Mouse (Mus musculus) stomach, embryonic 15.5 days (tissue): ENCODE measurements around the gene Rufy3. TPM values are rescaled to one million over a fixed set of nuclear protein-coding genes. Genes with fewer than 3 reads are reported as not detected.
A peak's percentile ranks its signal among the peaks of the same experiment; 100 is the strongest.

ENCODE experiments used
- ATAC-seq: fragments of 200-750 bp; cut with Nextera tagmentation; 2 replicates; pipeline ENCODE4 v1.8.0; 2017; ENCODE audit warnings: low read depth, moderate number of reproducible peaks, moderate TSS enrichment; ENCODE audit not compliant: insufficient read depth, low FRiP score
- H3K27ac ChIP-seq: fragments of 300-500 bp; sonication (generic); 2 replicates; pipeline ENCODE4 v1.5.1; 2015; ENCODE audit warnings: mild to moderate bottlenecking, inconsistent platforms
- H3K27me3 ChIP-seq: fragments of 300-500 bp; sonication (generic); replicated peaks from 2 replicates; pipeline ENCODE4 v1.6.1; 2015; ENCODE audit warnings: inconsistent platforms
- H3K36me3 ChIP-seq: fragments of 300-500 bp; sonication (generic); 2 replicates; pipeline ENCODE4 v1.6.1; 2015; ENCODE audit warnings: inconsistent platforms
- H3K4me1 ChIP-seq: fragments of 300-500 bp; sonication (generic); 2 replicates; pipeline ENCODE4 v1.6.1; 2015; ENCODE audit warnings: inconsistent platforms
- H3K4me2 ChIP-seq: fragments of 300-500 bp; sonication (generic); 2 replicates; pipeline ENCODE4 v1.6.1; 2015; ENCODE audit warnings: mild to moderate bottlenecking, inconsistent platforms
- H3K4me3 ChIP-seq: fragments of 300-500 bp; sonication (generic); replicated peaks from 2 replicates; pipeline ENCODE4 v1.5.1; 2015; ENCODE audit warnings: inconsistent platforms
- H3K9ac ChIP-seq: fragments of 300-500 bp; sonication (generic); 2 replicates; pipeline ENCODE4 v1.6.1; 2015; ENCODE audit warnings: inconsistent platforms
- H3K9me3 ChIP-seq: fragments of 300-500 bp; sonication (generic); 2 replicates; pipeline ENCODE4 v1.6.1; 2016; ENCODE audit warnings: inconsistent platforms
- WGBS: fragments of 180-500 bp; shearing (Covaris S2); methylation state at CpG from one replicate; pipeline ENCODE4 v1.1.7; 2015; 5-methylcytosine and 5-hydroxymethylcytosine counted together
- polyA plus RNA-seq: library from polyadenylated mRNA; unstranded; fragments of >200 nt; fragmentation: Nextera tagmentation; extraction: Ambion mirVana; gene quantifications from 2 replicates; pipeline ENCODE4 v1.2.1, GENCODE M21; 2015

Gene Rufy3
- polyA plus RNA-seq, 1 experiment from 2014 or later, result 16.8 TPM

DNA sequence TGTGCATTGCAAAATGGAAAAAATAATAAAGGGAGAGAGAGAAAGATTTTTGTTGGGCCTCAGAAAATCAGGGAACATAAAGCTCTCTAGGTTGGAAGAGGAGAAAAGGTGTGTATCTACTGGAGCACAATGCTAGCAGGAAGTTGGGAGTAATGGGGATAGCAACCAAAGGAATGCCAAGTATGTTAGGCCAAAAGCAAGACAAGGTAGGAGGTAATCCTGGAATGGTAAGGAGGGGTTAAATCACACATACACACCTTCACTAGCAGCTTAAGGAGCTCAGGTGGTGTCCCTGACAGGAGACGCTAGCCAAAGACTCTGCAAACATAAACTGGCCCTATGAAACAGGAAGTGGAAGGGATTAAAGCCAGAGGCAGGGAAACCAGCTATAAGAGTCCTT lies 5.8 kb upstream of the Rufy3 start:
- H3K4me2 ChIP-seq, result no peak overlapping the region
- no peaks in the 10 kb centered on the region for H3K9me3 ChIP-seq
- H3K9ac ChIP-seq, result no peak overlapping the region
- H3K36me3 ChIP-seq, result no peaks in the 10 kb centered on the region
- peaks cover 13% of the 10 kb centered on the region for H3K4me1 ChIP-seq
- no peak for ATAC-seq
- no peak overlapping the region for H3K4me3 ChIP-seq
- 3% methylated on average over 1 of the region's 1 CpGs for WGBS
- no peaks in the 10 kb centered on the region for H3K27me3 ChIP-seq
- H3K27ac ChIP-seq, result 0 out of 2 replicates have a peak overlapping the region, but pooled peaks have one; percentile 37

GRCm38 (mm10) chr5:88561080-88561814 lies 3.6 kb upstream of the Rufy3 start:
- no peaks in the 10 kb centered on the region for H3K36me3 ChIP-seq
- 0 out of 2 replicates have a peak, but pooled peaks cover 3% of the 10 kb centered on the region for H3K4me1 ChIP-seq
- WGBS, result 85% methylated on average over 9 of the region's 9 CpGs
- no peaks in the 10 kb centered on the region for H3K9me3 ChIP-seq
- no peak overlapping the region for H3K4me2 ChIP-seq
- ATAC-seq, result no peak
- H3K27me3 ChIP-seq, result no peaks in the 10 kb centered on the region
- H3K27ac ChIP-seq, result no peak overlapping the region
- H3K9ac ChIP-seq, result no peak overlapping the region
- H3K4me3 ChIP-seq, result no peak overlapping the region

DNA sequence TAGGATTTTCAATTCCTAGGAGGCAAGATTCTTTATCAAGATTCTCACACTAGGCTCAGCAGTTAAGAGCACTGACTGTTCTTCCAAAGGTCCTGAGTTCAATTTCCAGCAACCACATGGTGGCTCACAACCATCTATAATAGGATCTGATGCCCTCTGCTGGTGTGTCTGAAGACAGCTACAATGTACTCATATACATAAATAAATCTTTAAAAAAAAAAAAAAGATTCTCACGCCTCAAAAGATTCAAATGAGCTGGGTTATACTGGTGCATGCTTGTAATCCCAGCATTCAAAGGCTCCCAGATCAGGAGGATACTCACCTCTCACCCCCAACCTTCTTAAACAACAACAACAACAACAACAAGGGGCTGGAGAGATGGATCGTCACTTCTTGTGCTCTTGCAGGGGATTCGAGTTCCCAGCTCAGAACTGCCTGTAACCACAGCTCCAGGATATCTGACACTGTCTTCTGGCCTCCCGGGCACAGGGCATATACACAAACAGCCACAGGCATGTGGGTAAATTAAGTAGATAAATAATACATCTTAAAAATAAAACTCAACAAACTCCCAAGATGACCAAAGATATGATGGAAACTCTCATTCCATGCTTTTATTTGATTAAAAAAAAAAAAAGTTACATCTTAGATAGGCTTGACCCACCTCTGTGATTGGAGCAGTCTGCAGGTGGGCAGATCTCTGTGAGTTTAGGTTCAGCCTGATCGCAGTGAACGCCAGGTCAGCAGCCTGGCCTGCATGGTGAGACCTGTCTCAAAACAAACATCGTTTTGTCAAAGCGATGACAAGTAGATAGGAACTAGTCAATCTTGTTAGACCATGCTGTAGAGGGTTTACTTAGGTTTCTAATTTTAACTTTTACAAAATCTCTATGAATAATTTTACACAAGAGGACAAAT lies 1.7 kb upstream of the Rufy3 start:
- Histone ChIP-seq H3K9me3 (no peaks in the 10 kb centered on the region), H3K4me3 (no peak overlapping the region), H3K4me2 (no peak overlapping the region), H3K27me3 (no peaks in the 10 kb centered on the region), H3K4me1 (no peaks in the 10 kb centered on the region), H3K36me3 (no peaks in the 10 kb centered on the region), H3K9ac (no peak overlapping the region), H3K27ac (no peak overlapping the region)
- ATAC-seq, result no peak
- 60% methylated on average over 8 of the region's 8 CpGs for WGBS

- H3K4me3 ChIP-seq, result peak overlapping the region; percentile 86
- peak overlapping the region; percentile 90 for H3K27ac ChIP-seq
- WGBS, result under 1% methylated on average over 101 of the region's 119 CpGs
- no peaks in the 10 kb centered on the region for H3K9me3 ChIP-seq
- 0 out of 2 replicates have a peak, but pooled peaks cover 3% of the 10 kb centered on the region for H3K36me3 ChIP-seq
- peak overlapping the region; percentile 66 for H3K4me2 ChIP-seq
- peak; percentile 57 for ATAC-seq
- H3K9ac ChIP-seq, result peak overlapping the region; percentile 78
- H3K4me1 ChIP-seq, result no peaks in the 10 kb centered on the region
- no peaks in the 10 kb centered on the region for H3K27me3 ChIP-seq
Measured at GRCm38 (mm10) chr5:88565148-88566033, 551 bp downstream of the Rufy3 start.

DNA sequence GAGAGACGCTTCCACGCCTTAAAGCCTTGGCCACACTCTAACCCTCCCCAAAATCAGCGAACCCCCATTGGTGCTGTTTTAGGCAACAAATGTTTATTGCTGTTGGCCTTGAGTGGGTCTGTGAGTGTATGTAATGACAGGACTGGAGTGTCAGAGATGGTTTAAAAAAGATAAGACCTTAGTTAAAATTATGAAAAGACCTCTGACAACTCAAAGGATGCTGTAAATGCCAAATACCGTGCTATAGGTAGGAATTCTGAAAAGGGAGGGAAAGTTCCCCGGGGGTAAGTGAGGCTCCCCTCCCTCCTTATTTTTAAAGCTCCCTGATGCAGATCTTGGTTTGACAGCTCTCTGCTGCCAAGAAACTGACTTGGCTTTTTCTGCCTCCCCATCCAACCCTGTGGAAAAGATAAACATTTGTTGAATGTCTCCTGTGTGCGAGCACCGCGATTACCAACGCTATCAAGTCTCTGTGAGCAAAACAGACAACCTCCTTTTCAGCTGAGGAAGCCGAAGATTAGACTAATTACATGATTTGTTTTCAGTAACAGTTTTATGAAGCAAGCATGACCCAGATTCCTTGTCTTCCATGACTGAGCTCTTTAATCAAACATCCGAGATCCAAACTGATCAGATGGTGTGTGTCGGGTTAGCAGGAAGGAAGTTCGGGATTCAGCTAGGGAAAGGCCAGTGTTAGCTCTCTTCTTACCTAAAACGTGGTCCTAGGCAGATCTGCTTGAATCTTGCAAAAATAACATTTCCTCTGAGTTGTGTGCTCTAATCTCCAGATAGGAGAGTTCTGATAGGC lies 1.4 kb downstream of the Rufy3 start:
- H3K27ac ChIP-seq, result peak overlapping the region; percentile 90
- H3K9me3 ChIP-seq, result no peaks in the 10 kb centered on the region
- H3K4me1 ChIP-seq, result no peaks in the 10 kb centered on the region
- 3% methylated on average over 14 of the region's 14 CpGs for WGBS
- no peak overlapping the region for H3K9ac ChIP-seq
- peak overlapping the region; percentile 66 for H3K4me2 ChIP-seq
- 0 out of 2 replicates have a peak, but pooled peaks cover 3% of the 10 kb centered on the region for H3K36me3 ChIP-seq
- no peaks in the 10 kb centered on the region for H3K27me3 ChIP-seq
- peak overlapping the region; percentile 86 for H3K4me3 ChIP-seq
- 0 out of 2 replicates have a peak, but pooled peaks have one; percentile 16 for ATAC-seq

GRCm38 (mm10) chr5:88569541-88569940 lies 4.7 kb downstream of the Rufy3 start:
- Histone ChIP-seq H3K9me3 (no peaks in the 10 kb centered on the region), H3K27me3 (no peaks in the 10 kb centered on the region), H3K27ac (no peak overlapping the region), H3K9ac (no peak overlapping the region), H3K4me1 (no peaks in the 10 kb centered on the region), H3K36me3 (0 out of 2 replicates have a peak, but pooled peaks cover 3% of the 10 kb centered on the region), H3K4me3 (no peak overlapping the region), H3K4me2 (no peak overlapping the region)
- WGBS, result 79% methylated on average over 3 of the region's 3 CpGs
- ATAC-seq, result no peak

- WGBS, result 76% methylated on average over 3 of the region's 3 CpGs
- Histone ChIP-seq H3K27me3 (no peaks in the 10 kb centered on the region), H3K9me3 (no peaks in the 10 kb centered on the region), H3K27ac (no peak overlapping the region), H3K9ac (no peak overlapping the region), H3K36me3 (no peaks in the 10 kb centered on the region), H3K4me3 (no peak overlapping the region), H3K4me2 (no peak overlapping the region), H3K4me1 (no peaks in the 10 kb centered on the region)
- no peak for ATAC-seq
Measured at GRCm38 (mm10) chr5:88574829-88575228, 10.0 kb downstream of the Rufy3 start.

GRCm38 (mm10) chr5:88575506-88576338 lies 10.9 kb downstream of the Rufy3 start:
- Histone ChIP-seq H3K4me1 (no peaks in the 10 kb centered on the region), H3K36me3 (no peaks in the 10 kb centered on the region), H3K27me3 (no peaks in the 10 kb centered on the region), H3K27ac (peak overlapping the region; percentile 66; the same call in 1 of the 2 replicates), H3K4me2 (no peak overlapping the region), H3K9ac (no peak overlapping the region), H3K4me3 (no peak overlapping the region), H3K9me3 (no peaks in the 10 kb centered on the region)
- peak; percentile 91 for ATAC-seq
- 59% methylated on average over 3 of the region's 3 CpGs for WGBS

DNA sequence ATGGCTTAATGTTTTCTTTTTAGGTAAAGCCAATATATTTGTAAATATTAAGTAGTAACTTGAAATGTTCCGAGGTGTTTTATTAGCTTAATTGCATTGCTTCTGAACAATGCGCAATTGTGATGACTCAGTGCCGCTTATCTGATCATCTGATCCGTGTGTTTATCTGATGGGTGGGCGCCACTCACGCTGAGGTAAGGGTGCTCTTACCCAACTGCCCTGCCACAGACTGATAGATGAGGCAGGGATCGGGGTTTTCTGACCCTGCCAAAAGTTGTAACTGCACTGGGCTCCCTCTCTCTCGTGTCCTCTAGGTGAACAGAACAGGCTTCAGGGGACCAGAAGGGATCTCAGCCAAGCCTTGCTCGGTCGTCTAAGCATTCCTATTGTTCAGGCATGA lies 15.8 kb downstream of the Rufy3 start:
- WGBS, result 61% methylated on average over 10 of the region's 10 CpGs
- no peak overlapping the region for H3K27ac ChIP-seq
- H3K36me3 ChIP-seq, result no peaks in the 10 kb centered on the region
- H3K4me1 ChIP-seq, result no peaks in the 10 kb centered on the region
- H3K9me3 ChIP-seq, result no peaks in the 10 kb centered on the region
- H3K4me3 ChIP-seq, result no peak overlapping the region
- no peak for ATAC-seq
- no peak overlapping the region for H3K4me2 ChIP-seq
- H3K9ac ChIP-seq, result no peak overlapping the region
- H3K27me3 ChIP-seq, result no peaks in the 10 kb centered on the region

DNA sequence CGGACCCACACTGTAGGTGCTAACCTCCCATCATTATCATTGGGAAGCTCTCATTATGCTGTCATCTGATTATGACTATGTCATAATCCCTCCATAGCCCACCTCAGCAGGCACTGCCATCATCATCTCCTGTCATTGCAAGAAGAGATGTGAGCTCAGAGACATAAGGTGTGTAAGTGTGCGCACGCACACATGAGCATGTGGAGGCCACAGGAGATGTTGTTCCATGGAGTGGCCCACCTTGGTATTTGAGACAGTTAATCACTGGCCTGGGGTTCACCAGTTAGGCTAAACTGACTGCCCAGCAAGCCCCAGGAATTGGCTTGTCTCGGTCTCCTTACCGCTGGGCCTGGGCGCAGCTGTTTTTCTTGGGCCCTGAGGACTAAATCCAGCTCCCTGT lies 16.5 kb downstream of the Rufy3 start:
- no peak overlapping the region for H3K4me2 ChIP-seq
- H3K27me3 ChIP-seq, result no peaks in the 10 kb centered on the region
- no peak overlapping the region for H3K27ac ChIP-seq
- H3K9me3 ChIP-seq, result no peaks in the 10 kb centered on the region
- H3K4me3 ChIP-seq, result no peak overlapping the region
- ATAC-seq, result no peak
- H3K9ac ChIP-seq, result no peak overlapping the region
- WGBS, result 93% methylated on average over 6 of the region's 6 CpGs
- H3K36me3 ChIP-seq, result no peaks in the 10 kb centered on the region
- H3K4me1 ChIP-seq, result peaks cover 1% of the 10 kb centered on the region; the same call in 1 of the 2 replicates
